Mouse (Mus musculus) liver, postnatal 0 days (tissue): ENCODE measurements at regions not wholly inside any gene's neighbourhood (a gene's known extent, or its start where the extent isn't known, plus 50 kb on each side); places are given as distances from the start of the nearest gene placed in this dataset.

Experiments
- CTCF ChIP-seq: sonication (generic); IDR thresholded peaks from 2 replicates; pipeline ENCODE4 v1.5.1; 2016; ENCODE audit warnings: antibody characterized with exemption, low read depth
- EP300 ChIP-seq: IDR thresholded peaks from 2 replicates; pipeline ENCODE4 v1.6.1; 2016; ENCODE audit warnings: antibody characterized with exemption, low read depth, mild to moderate bottlenecking

DNA sequence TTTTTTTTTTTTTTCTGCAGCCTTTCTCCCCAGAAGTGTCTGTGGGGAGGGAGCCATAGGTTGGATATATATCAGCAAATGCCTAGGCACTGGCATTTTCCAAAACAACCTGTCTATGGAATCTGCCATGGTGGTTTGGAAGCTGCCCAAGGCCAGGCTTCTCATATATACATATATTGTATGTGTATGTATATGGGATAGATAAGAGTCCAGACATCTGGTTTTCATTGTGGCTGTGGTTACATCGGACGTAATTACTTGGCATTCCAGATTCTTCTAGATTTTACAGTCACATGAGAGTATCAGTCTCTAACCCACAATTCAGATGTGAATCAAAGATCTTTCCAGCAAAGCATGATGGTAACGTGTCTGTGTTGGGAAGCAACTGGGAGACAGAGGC lies 57.5 kb upstream of the Mylip start:
- no peak for TF ChIP-seq CTCF
- no peak for TF ChIP-seq EP300
